Mouse (Mus musculus) heart, adult 8-10 months (tissue): ENCODE measurements around the gene Ttc21b. TPM values are rescaled to one million over a fixed set of nuclear protein-coding genes. Genes with fewer than 3 reads are reported as not detected.

Source experiments
- DNase-seq: peaks from one replicate; pipeline ENCODE4 v3.0.0; 2022; ENCODE audit warnings: low spot score
- total RNA-seq, 4 experiments: library from RNA; stranded (reverse); gene quantifications; 2 replicates each; pipeline ENCODE4 v1.2.4; 2022

The Ttc21b gene
- total RNA-seq, 4 experiments from 2014 or later, result 3.6 to 4.6 (median 3.9) TPM

DNA sequence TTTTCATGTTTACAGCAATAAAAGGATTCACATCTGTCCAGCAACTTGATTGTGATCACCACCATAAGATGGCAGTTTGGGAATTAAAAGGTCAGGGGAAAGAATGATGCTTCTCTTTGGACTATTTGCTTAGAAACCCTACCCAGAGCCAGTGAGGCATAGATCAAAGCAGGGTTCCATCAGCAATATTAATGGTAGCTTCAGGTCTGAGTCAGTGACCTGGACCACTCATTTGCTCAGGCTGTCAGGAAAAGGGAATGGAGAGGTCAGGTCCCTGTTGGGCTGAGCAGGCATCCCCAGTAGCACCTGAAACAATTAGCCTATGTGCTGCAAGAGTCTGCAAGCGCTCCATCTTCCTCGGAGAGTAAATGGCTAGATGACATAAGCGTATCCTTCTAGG, 84.8 kb downstream of the Ttc21b start:
- no peak for DNase-seq

DNA sequence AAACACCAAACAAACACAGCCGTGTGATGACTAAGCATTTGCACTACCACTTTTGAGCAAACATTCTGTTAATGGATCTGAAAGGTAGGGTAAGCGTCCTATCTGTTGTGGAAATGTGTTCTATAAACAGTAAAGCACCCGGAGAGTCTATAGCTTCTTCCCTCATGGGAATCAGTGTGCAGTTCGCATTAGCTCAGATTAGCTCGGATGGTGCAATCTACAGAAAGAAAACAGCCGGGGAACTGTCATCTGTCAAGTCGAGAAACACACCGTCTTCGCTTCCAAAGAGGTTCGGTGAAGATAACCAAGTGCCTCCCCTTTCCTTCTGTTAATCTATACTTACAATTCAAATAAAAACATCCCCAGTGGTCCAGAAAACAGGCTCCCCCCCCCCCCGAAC, 85.7 kb downstream of the Ttc21b start:
- no peak for DNase-seq

DNA sequence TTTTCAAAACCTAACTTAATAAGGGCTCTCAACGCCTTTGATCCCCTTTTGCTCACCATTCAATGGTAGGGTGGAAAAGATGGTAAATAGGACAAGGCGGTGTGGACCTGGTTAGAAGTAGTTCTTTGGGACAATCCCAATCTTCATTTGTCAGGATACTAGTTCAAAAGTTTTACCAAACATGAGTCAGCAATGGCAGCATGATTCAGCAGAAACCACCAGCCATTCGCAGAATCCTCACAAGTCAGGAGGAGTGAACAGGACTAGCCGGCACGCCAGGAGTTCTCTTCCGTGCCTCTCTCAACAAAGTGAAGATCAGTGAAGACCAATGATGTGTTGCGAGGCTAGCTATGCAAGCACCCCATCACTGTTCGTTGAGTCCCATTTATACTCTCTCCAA, 91.4 kb downstream of the Ttc21b start:
- no peak for DNase-seq

DNA sequence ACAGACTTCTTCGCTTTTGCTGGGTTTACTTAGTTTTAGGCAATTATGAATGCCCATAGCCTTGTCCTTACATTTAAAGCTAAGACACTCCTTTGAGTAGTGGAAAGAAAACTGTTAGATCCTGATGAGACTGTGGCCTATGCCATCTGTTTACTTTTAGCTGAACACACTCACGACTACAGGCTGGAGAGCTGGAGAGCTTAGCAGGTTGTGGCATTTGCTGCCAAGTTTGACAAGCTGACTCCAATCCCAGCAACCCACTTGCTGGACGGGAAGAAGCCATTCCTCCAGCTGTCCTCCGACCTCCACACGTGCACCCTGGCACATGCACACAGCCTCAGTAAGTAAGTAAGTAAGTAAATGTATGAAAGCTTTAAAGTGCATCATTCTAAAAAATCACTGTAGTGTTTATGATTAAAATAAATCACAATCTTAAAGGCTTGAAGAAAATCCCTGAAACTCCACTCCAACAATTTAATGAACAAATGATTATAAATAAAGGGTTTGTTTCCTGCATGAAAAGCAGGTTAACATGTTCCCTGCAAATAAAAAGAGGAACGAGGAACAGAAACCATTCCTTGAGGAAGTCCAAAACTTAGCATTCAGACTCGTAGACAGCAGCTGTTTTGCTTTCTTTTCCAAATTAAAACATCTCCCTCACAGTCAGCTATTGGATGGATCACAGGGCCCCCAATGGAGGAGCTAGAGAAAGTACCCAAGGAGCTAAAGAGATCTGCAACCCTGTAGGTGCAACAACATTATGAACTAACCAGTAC, 98.1 kb downstream of the Ttc21b start:
- DNase-seq, result no peak

DNA sequence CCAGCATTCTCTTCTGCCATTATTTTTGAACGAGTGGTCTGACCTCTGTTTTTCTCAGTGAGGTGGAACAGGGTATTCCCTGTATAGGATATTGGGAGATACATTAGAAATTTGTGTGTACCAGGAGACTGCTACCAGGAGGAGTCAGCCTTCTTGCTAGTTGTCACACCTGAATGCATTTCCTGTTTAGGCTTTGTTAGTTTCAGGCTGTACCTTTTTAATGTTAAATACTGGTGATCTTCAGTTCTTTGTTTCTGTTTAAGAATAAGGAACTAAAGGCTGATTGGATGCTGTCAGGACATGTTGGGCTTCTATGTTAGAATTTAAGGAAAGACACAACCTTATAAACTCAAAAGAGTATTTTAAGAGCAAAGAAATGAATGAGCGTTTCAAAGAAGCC, 105.0 kb downstream of the Ttc21b start:
- no peak for DNase-seq

DNA sequence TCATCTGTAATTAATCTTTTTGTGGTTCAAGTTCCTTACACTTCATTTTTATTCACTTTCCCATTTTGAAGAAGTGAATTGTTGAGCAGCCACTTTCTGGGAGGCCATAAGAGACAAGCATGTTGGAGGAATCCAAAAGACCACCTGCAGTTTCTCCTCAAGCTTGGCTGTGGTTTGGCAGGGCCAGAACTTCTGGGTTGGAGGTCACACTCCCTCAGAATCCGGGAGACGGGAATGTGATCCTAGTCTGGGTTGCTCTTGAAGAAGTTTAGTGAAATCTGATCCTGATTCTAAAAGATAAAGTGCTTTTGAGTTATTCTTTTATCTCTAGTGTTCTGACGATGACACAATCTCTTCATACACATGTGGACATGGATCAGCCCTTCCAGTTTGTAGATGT, 105.9 kb downstream of the Ttc21b start:
- no peak for DNase-seq

DNA sequence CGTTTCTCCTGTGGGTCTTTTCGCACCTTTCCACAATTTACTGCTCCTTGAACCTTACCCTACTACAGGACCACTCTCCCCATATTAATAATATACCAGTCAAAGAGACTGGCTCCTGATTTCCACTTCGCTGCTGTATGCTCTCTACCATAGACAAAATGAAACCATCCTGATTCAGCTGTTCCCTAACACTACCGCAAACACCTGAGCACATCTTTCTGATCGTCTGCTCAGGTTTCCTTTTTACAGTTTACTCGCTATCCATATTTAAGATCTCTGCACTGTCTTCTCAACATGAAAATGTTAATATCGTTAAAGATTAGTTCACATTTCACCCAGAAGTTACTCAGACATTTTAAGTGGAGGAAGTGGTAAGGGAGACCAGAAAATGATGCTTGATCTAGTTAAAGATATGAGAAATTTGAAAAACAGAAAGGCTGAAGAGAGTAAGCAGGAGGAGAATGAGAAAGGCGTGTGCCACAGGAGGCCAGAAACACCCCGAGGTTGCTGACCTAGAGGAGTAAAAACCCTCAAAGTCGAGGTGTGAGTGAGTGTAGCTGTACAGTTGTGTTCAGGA, 107.7 kb downstream of the Ttc21b start:
- DNase-seq, result no peak

DNA sequence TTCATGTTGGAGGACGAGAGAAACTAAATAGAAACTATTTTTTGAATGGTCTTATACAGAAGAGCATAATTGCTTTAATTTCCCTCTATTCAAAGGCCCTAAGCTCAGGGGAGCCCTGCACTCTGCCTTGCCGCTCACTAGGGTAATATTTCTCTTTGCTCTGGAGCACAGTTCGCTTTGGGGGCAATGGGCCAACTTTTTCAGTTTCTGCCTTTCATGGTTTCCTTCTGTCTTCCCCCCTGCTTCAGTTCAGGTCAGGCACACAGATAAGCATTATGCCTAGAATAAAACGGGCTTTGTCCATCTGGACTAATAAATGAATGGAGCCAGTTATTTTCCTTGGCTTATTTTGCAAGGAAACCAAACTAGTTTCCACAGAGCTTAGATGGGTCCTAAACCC, 109.9 kb downstream of the Ttc21b start:
- no peak for DNase-seq

DNA sequence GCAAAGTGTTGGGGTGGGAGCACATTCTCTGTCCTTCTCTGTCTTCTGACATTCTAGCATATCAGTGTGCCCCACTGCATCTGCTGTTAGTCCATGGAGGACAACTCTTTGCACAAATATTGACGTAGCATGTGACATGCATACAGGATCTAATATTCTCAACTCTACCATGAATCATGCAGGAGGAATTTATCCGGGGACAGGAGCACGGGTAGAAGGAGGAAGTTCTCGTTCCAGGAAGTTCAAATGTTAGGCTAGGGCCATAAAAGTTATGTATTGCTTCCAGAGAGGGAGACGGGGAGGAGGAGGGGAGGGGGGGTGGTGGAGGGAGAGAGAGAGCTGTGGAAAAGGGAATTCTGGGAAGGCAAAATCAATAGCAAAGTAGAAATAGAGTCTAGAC, 111.6 kb downstream of the Ttc21b start:
- no peak for DNase-seq

DNA sequence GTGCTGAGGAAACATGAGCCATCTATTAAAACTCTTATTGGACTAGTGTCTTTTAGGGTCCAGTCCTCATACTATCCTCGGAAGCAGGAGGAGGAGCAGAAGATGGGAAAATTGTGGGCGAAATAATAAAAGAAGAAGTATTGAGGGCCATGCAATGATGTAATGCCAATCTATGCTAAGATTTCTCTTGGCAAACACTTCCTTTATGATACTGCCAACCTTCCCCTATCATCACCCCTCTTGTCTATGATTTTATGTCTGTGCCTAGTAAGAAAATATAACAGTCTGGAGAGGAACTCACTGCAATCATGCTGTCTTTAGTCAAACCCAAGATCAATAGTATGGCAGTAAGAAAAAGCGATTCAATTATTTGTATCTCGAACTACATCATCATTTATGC, 113.1 kb downstream of the Ttc21b start:
- no peak for DNase-seq

DNA sequence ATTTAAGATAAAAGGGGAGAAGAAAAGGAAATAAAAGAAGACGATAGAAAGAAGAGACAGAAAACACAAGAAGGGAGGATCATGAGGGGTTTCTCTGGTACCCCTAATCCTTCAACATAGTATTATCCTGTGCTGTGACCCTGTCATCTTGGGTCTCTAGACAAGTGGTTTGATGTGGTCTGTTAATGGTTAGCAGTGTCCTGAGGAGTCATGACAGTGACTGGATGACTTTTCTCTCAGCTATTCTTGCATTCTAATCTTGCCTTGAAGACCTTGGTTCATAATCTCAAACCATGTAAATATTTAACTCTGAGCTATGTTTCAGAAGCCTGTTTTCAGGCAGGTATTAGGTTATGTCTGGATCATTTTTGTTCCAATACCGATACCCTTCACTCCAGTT, 113.7 kb downstream of the Ttc21b start:
- DNase-seq, result no peak

DNA sequence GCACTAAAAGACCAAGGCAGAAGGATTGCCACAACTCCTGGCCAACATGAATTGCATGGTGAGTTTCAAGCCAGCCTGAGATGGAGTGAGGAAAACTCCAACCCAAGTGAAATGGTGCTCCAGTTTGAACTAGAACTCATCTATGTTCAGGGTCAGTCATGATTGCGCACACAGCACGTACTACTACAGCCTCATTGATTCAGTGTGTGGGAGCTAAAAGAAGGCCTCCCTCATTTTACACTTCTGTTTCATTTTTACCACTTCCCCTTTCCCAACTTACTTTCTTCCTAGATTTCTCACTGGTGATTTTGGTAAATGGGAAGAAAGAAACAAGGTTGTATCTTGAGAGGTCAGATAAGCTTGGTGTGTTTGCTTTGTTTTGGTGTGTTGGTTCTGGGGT, 114.1 kb downstream of the Ttc21b start:
- no peak for DNase-seq

DNA sequence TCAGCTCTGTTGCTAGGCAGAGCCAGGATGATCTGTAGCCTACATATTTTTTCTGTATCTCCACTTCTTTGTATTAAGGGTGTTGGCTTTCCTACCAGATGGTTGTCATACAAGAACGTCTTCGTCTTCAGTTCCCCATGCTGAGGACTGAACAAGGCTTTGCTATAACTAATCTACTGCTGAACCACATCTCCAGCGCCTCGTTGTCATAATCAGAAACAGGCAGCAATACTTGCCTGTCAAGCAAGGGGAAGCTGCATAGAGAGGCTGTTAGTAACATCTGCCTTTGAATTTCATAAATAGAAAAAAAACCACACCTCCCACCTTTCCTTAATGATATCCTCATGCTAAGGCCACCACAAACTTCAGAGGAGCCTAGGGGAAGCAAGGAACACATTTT, 116.2 kb downstream of the Ttc21b start:
- DNase-seq, result no peak

Other genes starting within 250 kb of the Ttc21b start
- gene Galnt3, start 131.6 kb downstream of the Ttc21b start, total RNA-seq, result not detected
- gene Scn1a, start 184.2 kb upstream of the Ttc21b start, total RNA-seq, result under 1 TPM in 1 of 4 experiments, not detected in 3; 0.05 TPM